Mouse (Mus musculus) liver, postnatal 0 days (tissue): Measurements from ENCODE around the gene Syt13.

ENCODE experiments used
- CTCF ChIP-seq: sonication (generic); IDR thresholded peaks from 2 replicates; pipeline ENCODE4 v1.5.1; 2016; ENCODE audit warnings: antibody characterized with exemption, low read depth
- EP300 ChIP-seq: IDR thresholded peaks from 2 replicates; pipeline ENCODE4 v1.6.1; 2016; ENCODE audit warnings: antibody characterized with exemption, low read depth, mild to moderate bottlenecking

GRCm38 (mm10) chr2:92985171-92985570 lies 70.3 kb downstream of the Syt13 start:
- TF ChIP-seq CTCF (no peak), EP300 (no peak)
